Mouse (Mus musculus) kidney, postnatal 25 days (tissue): ENCODE results near the gene Ppp3r2.

ENCODE experiments used
- DNase-seq, 2 experiments: peaks; one replicate each; pipeline ENCODE4 v3.0.0; 2021; ENCODE audit warnings: mixed read lengths in 2 of 2

Ppp3r2 gene

GRCm38 (mm10) chr4:49681812-49682211 is at the start of gene Ppp3r2:
Gene Ppp3r2, minus strand, starts transcription at chr4:49682024.
- DNase-seq: no peak

- DNase-seq: no peak
Observed at GRCm38 (mm10) chr4:49729326-49729725, 47.5 kb upstream of the Ppp3r2 start.

- DNase-seq: no peak
Observed at GRCm38 (mm10) chr4:49723908-49724307, 42.1 kb upstream of the Ppp3r2 start.

DNA sequence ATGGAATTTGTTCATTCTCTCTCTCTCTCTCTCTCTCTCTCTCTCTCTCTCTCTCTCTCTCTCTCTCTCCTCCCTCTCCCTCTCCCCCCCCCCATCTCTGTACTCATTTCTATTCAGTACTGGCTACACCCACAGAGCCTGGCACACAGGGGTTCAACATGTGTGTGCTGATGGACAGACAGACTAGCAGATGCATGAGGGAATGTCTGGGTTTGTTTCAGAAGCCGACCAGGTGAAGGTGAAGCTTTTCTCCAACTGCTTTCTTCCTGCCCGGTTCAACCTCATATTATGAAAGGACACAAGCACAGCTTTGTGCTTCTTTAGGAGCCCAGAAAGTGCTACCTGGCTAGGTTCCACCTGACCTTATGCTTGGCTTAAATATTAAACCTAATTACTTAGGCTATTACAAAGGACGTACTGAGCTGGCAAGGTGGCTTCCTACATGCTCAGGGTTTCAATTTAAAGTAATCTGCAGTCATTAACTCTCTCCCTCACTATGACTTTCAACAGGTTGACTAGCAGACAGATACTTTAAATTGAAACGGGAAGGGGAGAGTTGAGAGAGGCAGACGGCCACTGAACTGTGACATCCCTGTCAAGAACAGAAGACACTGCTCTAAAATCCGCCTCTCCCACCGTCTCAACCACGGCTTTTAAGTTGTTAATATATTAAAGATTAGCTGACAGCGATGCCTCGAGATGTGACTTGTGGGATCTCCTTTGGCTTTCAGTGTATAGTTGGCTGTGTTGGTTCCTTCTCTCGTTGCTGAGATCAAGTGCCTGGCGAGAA is 9.8 kb upstream of the Ppp3r2 start:
- peak; percentile 62 to 65 for DNase-seq

- peak; percentile 35 to 54 for DNase-seq
Observed at GRCm38 (mm10) chr4:49688594-49689288, 6.9 kb upstream of the Ppp3r2 start.

DNA sequence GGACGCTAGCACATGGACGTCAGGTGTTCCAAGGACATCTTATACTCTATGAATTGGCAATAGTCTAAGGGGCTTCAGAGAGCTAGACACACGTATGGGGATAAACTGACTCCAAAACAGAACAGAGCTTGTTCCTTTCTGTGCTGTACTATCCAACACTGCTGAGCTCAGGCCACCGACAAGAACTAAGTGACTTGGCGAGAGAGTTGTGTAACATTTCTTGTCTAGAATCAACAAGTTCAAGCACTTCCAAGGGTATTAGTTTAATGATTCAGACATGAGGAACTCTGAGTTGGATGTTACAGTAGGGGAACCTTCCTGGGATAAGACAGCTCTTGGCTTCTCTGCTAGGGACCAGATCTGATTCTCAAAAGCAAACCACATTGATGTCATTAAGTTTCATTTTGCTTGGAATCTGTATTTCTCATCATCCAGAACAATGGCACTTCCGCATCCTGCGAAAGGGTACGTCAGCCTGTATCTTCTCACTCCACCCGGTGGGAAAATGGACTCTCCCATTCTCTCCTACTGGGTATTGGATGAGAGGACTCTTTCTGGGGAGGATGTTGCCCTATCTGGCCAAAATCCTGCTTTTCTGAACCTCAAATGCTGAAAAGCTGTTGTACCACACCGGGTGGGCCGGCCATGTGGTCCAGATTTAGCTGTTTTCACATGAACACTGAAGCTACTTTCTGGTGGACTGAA is 1.5 kb downstream of the Ppp3r2 start:
- DNase-seq: no peak

DNA sequence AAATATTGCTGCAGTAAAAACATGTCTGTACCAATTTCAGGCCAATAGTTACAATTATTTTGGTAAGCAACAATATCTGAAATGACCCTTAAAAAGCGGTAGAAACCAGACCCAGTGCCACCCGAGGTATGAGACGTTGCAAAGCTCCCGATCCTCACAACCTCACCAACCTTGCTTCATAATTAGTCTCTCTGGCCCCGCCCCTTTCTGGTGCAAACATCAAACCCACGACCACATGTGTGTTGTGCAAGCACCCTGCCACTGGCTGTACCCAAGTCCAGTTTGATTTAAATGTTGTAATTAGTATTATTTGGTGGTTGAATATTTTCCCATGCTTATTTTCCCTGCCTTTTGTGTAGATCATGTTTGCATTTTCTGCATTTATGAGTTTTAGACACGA is 5.0 kb downstream of the Ppp3r2 start:
- DNase-seq: no peak

DNA sequence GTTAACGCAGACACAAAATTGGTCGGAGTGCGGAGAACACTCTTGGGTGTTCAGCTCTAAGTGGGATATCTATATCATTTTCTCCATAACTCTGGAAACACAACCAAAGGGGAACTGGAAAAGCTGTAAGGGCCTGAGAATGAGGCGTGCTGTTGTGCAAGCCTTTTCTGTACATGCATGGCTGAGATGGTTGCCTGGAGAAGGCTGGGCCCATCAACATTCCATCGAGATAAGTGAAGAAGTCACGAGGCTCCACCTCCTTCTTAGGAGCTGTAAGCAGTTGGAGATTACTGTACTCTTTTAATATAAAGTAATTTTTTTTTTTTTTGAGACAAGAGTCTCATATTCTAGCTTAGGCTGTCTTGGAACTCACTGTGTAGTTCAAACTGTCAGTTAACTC is 5.8 kb downstream of the Ppp3r2 start:
- DNase-seq: no peak

DNA sequence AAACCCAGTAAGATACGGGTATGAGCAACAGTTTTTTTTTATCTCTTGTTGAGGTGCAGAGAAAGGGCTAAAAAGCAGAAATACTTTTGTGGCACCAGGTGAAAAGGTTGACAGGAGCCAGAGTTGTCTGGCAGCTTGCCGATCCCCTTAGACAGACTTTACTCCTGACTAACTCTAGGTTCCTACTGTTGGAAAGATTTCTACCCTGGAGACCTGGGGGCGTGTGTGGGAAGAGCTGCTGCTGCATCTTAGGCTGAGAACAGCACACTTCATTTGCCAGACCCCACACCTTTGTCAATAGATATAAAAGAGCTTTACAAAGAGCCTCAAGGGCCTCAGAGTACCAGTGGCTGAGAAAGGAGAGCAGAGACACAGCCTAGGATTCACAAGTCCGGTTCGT is 17.0 kb downstream of the Ppp3r2 start:
- no peak for DNase-seq

- DNase-seq: no peak
Observed at GRCm38 (mm10) chr4:49662231-49662630, 19.6 kb downstream of the Ppp3r2 start.

DNA sequence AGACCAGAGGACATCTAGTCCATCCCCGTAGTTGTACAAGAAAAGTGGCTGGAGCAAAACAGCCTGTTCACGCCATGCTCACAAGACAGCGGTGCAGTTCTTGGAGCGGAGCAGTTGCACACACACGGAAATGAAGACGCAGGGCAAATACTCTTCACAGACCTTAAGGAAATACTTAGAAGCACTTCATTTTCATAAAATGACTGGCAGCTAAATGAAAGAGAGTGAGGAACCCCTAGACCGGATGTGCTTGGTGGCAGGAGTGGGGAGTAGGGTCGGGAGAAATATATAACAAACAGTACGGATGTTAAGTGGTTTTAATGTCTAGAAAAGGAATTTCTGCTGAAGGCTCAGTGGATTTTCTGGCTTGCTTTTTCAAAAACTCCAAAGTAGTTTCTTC is 20.2 kb downstream of the Ppp3r2 start:
- DNase-seq: no peak

DNA sequence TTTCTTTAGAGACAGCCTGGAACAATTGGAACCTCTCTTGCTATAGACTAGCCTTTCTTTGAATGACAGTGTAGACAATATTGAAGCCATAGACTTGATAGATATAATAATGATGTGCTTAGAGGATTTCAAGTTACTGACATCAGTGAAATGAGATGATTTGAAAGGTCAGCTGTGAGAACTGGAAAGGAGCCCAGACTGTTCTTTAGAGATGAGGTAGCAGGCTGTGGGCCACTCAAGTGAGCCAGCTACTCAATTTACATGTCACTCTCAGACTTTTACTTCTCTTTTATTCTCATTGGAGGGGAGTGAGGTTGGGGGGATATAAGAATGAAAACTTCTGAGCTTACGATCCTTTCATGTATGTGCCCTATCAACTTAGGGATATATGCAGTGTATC is 22.4 kb downstream of the Ppp3r2 start:
- no peak for DNase-seq

- DNase-seq: no peak
Observed at GRCm38 (mm10) chr4:49639913-49640312, 41.9 kb downstream of the Ppp3r2 start.

GRCm38 (mm10) chr4:49637821-49638220 is 44.0 kb downstream of the Ppp3r2 start:
- DNase-seq: peak in 1 of 2 experiments; percentile 10

GRCm38 (mm10) chr4:49632139-49632481 is 49.7 kb downstream of the Ppp3r2 start:
- DNase-seq: no peak

DNA sequence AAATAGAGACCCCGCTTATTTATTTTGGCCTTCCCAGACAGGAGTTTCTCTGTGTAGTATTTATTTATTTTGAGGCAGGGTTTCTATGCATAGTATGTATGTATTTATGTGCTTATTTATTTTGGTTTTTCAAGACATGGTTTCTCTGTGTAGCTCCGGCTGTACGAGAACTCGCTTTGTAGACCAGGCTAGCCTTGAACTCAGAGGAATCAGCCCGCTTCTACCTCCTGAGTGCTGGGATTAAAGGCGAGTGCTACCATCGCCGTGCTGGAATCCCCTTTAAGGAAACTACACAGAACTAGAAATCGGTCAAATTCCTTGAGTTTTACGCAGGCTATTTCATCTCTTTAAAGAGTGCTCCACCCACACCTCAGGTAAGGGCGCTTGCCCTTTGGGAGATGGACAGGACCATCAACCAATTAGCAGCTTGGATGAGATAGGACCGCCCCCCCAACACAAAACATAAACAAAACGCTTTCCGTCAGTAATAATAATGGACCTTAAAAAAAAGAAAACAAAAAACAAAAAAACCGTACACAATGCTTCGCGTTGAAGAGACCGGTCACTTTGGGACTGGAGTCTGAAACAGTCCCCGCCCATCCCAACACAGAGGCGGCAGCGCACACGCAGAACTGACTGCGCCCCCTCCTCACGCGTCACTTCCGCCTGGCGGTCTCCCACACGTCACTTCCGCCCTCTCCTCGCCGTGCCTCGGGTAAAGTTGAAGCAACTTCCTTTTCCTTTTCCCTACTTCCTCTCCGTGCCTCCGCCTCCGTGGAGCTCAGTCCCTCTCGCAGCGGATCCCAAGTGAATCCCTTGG is 50.3 kb downstream of the Ppp3r2 start, which contains the start of gene Rnf20:
Gene Rnf20, plus strand, starts transcription at position 688 of the 820 bp plus-strand sequence.
- DNase-seq: peak; percentile 95 to 97

DNA sequence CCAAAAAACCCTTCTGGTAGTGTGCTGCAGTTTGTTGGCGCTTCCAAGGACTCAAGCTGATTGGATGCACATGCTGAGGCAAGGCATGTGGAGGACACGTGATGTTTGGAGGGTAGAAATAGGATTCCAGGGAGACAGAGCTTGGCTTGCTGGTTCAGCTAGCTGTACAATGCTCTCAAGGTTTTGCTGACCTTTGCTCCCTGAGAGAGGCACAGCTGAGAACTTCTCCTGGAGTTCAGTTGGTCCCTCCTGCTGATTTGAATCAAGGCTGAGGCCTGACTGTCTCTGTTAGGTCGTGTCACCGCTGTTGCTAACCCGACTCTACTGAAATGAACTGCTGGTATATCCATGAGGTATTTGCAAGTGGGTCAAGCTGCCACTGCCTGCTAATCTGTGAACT is 52.9 kb downstream of the Ppp3r2 start:
- peak; percentile 46 to 67 for DNase-seq
